Mouse (Mus musculus) ES-Bruce4 (cell line): Measurements from ENCODE around the gene Adgrl2. TPM values are rescaled to one million over a fixed set of nuclear protein-coding genes. Genes with fewer than 3 reads are reported as not detected.

Experiments used
- H3K27ac ChIP-seq: 2 replicates; pipeline ENCODE4 v1.5.1; 2012; ENCODE audit warnings: low read length, inconsistent platforms; ENCODE audit not compliant: insufficient read depth
- H3K27me3 ChIP-seq: 2 replicates; pipeline ENCODE4 v1.6.1; 2012; ENCODE audit warnings: mild to moderate bottlenecking, low read length, inconsistent platforms; ENCODE audit not compliant: control insufficient read depth, poor library complexity, insufficient read depth, severe bottlenecking
- H3K36me3 ChIP-seq: 2 replicates; pipeline ENCODE4 v1.6.1; 2012; ENCODE audit warnings: inconsistent platforms, mild to moderate bottlenecking, low read length, moderate library complexity; ENCODE audit not compliant: control insufficient read depth, poor library complexity, insufficient read depth, severe bottlenecking
- H3K4me1 ChIP-seq: one replicate; pipeline ENCODE4 v1.8.1; 2011; ENCODE audit warnings: low read length; ENCODE audit not compliant: control insufficient read depth, insufficient read depth
- H3K4me3 ChIP-seq: 2 replicates; pipeline ENCODE4 v1.5.1; 2011; ENCODE audit warnings: low read depth, mild to moderate bottlenecking, low read length
- H3K9ac ChIP-seq: 2 replicates; pipeline ENCODE4 v1.6.1; 2012; ENCODE audit warnings: low read depth, mild to moderate bottlenecking, inconsistent platforms; ENCODE audit not compliant: poor library complexity, severe bottlenecking
- H3K9me3 ChIP-seq: replicated peaks from 2 replicates; pipeline ENCODE4 v1.6.1; 2012; ENCODE audit warnings: mild to moderate bottlenecking, low read length, inconsistent platforms; ENCODE audit not compliant: control insufficient read depth, poor library complexity, insufficient read depth, severe bottlenecking
- CTCF ChIP-seq: IDR thresholded peaks from one replicate; pipeline ENCODE4 v1.8.1; 2011; ENCODE audit warnings: low read depth, low read length
- EP300 ChIP-seq: IDR thresholded peaks from 2 replicates; pipeline ENCODE4 v1.6.1; 2011; ENCODE audit warnings: low read depth, low read length; ENCODE audit not compliant: insufficient read depth
- POLR2A ChIP-seq: IDR thresholded peaks from one replicate; pipeline ENCODE4 v1.8.1; 2011; ENCODE audit warnings: low read length; ENCODE audit not compliant: insufficient read depth
- polyA plus RNA-seq: library from polyadenylated mRNA; stranded (reverse); fragments of >200 nt; gene quantifications from 2 replicates; pipeline ENCODE4 v1.2.4, GENCODE M21; 2011; ENCODE audit warnings: low read depth; ENCODE audit not compliant: missing spikeins, insufficient read depth, insufficient read length

Adgrl2 gene
- polyA plus RNA-seq, 1 experiment: 133 TPM

GRCm38 (mm10) chr3:148961611-148962010 lies 28.7 kb downstream of the Adgrl2 start:
- peaks cover 2% of the 10 kb centered on the region for H3K4me1 ChIP-seq
- no peak overlapping the region for H3K4me3 ChIP-seq
- no peaks in the 10 kb centered on the region for H3K9me3 ChIP-seq
- TF ChIP-seq EP300 (no peak), POLR2A (no peak), CTCF (no peak)
- H3K36me3 ChIP-seq: no peaks in the 10 kb centered on the region
- H3K27me3 ChIP-seq: no peaks in the 10 kb centered on the region
- no peak overlapping the region for H3K9ac ChIP-seq
- H3K27ac ChIP-seq: no peak overlapping the region

- no peak overlapping the region for H3K27ac ChIP-seq
Measured at GRCm38 (mm10) chr3:148960751-148961289, 29.5 kb downstream of the Adgrl2 start.

DNA sequence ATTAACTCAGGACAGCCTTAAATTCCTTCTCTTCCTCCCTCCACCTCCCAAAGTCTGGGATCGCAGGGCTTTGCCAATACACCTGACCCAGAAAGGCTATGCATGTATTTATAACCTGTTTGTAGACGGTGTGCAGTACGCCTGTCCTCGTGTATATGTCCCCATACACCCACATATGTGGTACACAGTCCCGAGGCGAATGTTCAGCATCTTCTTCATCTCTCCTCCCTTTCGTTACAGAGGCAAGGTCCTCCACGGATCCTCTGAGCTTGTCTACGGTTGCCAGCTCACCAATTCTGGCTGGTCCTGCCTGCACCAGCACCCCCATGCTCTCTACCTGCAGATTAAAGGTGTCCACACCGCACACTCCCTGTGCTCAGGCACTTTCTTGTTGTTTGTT lies 30.1 kb downstream of the Adgrl2 start:
- no peaks in the 10 kb centered on the region for H3K27me3 ChIP-seq
- H3K4me1 ChIP-seq: peaks cover 2% of the 10 kb centered on the region
- H3K4me3 ChIP-seq: no peak overlapping the region
- H3K36me3 ChIP-seq: no peaks in the 10 kb centered on the region
- TF ChIP-seq POLR2A (no peak), EP300 (no peak)
- no peak overlapping the region for H3K9ac ChIP-seq
- H3K9me3 ChIP-seq: no peaks in the 10 kb centered on the region
- no peak overlapping the region for H3K27ac ChIP-seq

More at GRCm38 (mm10) chr3:148960751-148961289, 29.5 kb downstream of the Adgrl2 start:
- H3K27me3 ChIP-seq: no peaks in the 10 kb centered on the region
- no peaks in the 10 kb centered on the region for H3K36me3 ChIP-seq
- no peak overlapping the region for H3K4me3 ChIP-seq
- H3K4me1 ChIP-seq: peaks cover 2% of the 10 kb centered on the region
- TF ChIP-seq POLR2A: no peak
- no peak for TF ChIP-seq CTCF
- no peak for TF ChIP-seq EP300
- H3K9ac ChIP-seq: no peak overlapping the region
- no peaks in the 10 kb centered on the region for H3K9me3 ChIP-seq

DNA sequence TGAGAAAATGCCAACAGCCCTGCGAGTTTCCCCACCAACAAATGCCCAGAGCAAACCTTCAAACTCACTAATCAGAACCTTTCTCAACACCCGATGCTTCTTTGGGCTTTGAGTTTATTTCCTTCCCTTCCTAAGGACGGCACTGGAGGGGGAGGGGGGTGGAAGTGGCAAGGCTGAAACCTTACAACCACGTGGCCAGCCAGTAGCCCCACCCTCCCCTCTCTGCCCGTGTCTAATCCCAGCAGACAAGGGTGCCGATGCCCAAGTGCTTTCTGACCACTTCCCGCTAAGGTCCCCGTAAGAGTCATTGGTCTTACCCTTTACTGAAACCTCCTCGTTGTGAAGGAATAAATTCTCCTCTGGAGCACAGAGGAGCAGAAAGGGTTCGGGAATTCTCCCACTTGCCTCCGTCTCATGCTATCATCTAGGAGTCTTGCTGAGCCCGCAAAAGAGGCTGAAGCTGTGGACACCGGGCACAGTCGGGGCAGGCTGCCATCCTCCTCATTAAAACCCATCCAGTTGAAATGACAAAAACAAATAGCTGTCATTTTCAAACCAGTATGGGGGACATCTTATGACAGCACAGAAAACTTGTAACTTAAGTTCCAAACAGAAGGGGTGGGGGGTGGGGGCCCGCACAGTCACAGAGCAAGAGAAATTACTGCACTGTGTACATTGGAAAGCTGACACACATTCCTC lies 30.9 kb downstream of the Adgrl2 start:
- no peaks in the 10 kb centered on the region for H3K27me3 ChIP-seq
- H3K9ac ChIP-seq: no peak overlapping the region
- H3K36me3 ChIP-seq: no peaks in the 10 kb centered on the region
- TF ChIP-seq CTCF (no peak), EP300 (no peak), POLR2A (no peak)
- H3K27ac ChIP-seq: no peak overlapping the region
- H3K4me3 ChIP-seq: no peak overlapping the region
- H3K4me1 ChIP-seq: peaks cover 2% of the 10 kb centered on the region
- no peaks in the 10 kb centered on the region for H3K9me3 ChIP-seq

DNA sequence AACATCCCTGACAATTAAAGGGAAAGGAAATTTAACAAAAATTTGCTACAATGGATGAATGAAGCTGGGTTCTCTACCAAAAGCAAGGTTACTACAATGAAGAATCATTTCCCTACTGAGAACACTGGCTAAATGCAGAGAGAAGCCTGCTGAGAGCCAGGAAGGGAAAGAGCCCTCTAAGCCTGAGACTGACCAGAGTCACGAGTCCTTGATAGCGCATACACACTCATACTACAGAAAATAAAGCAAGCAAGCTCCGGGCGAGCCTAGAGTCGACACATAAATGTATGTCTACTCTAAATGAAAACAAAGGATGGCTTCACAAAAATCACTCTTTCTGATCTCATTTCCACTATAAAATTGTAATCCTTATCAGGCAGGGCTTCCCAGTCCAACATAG lies 31.6 kb downstream of the Adgrl2 start:
- peaks cover 2% of the 10 kb centered on the region for H3K4me1 ChIP-seq
- no peaks in the 10 kb centered on the region for H3K9me3 ChIP-seq
- no peaks in the 10 kb centered on the region for H3K36me3 ChIP-seq
- H3K9ac ChIP-seq: no peak overlapping the region
- no peak overlapping the region for H3K27ac ChIP-seq
- TF ChIP-seq EP300 (no peak), POLR2A (no peak), CTCF (no peak)
- no peaks in the 10 kb centered on the region for H3K27me3 ChIP-seq
- H3K4me3 ChIP-seq: no peak overlapping the region

GRCm38 (mm10) chr3:148958185-148958584 lies 32.2 kb downstream of the Adgrl2 start:
- H3K9ac ChIP-seq: no peak overlapping the region
- H3K4me1 ChIP-seq: peaks cover 2% of the 10 kb centered on the region
- no peaks in the 10 kb centered on the region for H3K36me3 ChIP-seq
- TF ChIP-seq EP300: no peak
- no peak for TF ChIP-seq POLR2A
- TF ChIP-seq CTCF: no peak
- no peak overlapping the region for H3K4me3 ChIP-seq
- no peak overlapping the region for H3K27ac ChIP-seq
- no peaks in the 10 kb centered on the region for H3K9me3 ChIP-seq
- no peaks in the 10 kb centered on the region for H3K27me3 ChIP-seq
